ENCODE assay signal across 1 mouse cellular context in the genomic region with DNA sequence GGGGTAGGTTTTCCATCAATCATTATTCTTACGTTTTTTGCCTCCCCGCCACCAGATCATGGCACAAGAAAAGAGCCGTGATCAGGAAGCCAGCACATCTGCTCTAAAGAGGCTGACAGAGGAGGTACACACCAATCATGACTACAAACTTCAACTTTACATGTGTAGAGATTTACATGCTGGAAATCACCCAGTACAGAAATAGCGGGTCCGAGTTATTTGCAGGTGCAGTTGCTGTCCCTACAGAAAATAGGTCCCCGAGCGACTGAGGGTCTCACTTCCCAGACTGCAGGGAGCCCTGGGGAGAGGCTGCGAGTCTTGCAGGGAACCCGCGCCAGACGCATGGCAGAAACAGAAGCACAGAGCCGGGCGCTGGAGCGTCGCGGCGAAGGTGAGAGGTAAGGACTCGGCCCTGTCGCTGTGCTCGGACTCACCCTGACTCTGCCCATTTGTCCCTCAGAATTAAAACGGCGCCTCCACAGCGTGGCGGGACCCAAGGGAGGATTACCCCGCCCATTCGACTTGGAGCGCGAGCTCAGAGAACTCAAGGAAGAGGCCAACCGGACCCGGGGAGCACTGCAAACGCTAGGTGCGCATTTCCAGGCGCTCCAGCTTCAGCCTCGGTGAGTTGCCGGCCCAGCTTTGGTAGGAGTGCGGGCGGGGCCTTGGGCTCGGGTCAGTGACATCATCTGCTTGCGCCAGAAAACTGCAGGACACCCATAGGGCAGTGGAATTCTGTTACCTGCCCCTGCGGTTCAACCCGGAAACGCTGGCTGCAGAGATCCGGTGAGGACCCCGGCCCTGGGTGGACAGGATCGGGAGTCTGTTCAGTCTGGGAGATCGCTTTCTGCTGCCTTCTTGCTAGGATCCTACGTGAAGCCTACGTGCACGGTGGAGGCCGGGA.
TF ChIP-seq lines count a peak whose summit lies in the region.

No protein-coding gene starts in this region.

TF ChIP-seq in CH12.LX, 34 proteins besides CTCF, POLR2A, EP300 and RAD21:
- TF ChIP-seq MAFK (IDR thresholded peaks at IDR 0.05; ENCODE audit: insufficient replicate concordance, low read length) (0 out of 2 replicates have a peak, but pooled peaks have one; percentile 9), ETS1 (conservative IDR thresholded peaks at IDR 0.05; ENCODE audit: low read depth, low read length) (peak; percentile 32), PAX5 (IDR thresholded peaks at IDR 0.05; ENCODE audit: low read length) (no peak), MYC (IDR thresholded peaks at IDR 0.05; ENCODE audit: low read depth, low read length) (0 out of 2 replicates have a peak, but pooled peaks have one; percentile 23), KAT2A (IDR thresholded peaks at IDR 0.05; ENCODE audit: insufficient replicate concordance, low read length) (peak; percentile 79; the same call in 1 of the 2 replicates), RCOR1 (conservative IDR thresholded peaks at IDR 0.05; ENCODE audit: low read depth, low read length) (0 out of 2 replicates have a peak, but pooled peaks have one; percentile 36), MEF2A (IDR thresholded peaks at IDR 0.05; ENCODE audit: borderline replicate concordance, low read depth, low read length) (peak; percentile 94), ZKSCAN1 (IDR thresholded peaks at IDR 0.05; ENCODE audit: borderline replicate concordance, low read depth, low read length) (no peak), ZNF384 (IDR thresholded peaks at IDR 0.05; ENCODE audit: low read depth, low read length) (no peak), SIN3A (IDR thresholded peaks at IDR 0.05; ENCODE audit: low read length) (peak; percentile 96), MAX (IDR thresholded peaks at IDR 0.05; ENCODE audit: low read length) (peak; percentile 59), MXI1 (IDR thresholded peaks at IDR 0.05; ENCODE audit: low read depth, low read length) (peak; percentile 85), BHLHE40 (IDR thresholded peaks at IDR 0.05; ENCODE audit: low read depth, low read length) (peak; percentile 22), ELF1 (IDR thresholded peaks at IDR 0.05; ENCODE audit: low read depth, low read length) (peak; percentile 96), CHD1 (IDR thresholded peaks at IDR 0.05; ENCODE audit: low read depth, low read length) (peak; percentile 79; the same call in 1 of the 2 replicates), CHD2 (IDR thresholded peaks at IDR 0.05; ENCODE audit: low read length) (peak; percentile 26; the same call in 1 of the 2 replicates), TCF12 (IDR thresholded peaks at IDR 0.05; ENCODE audit: low read depth, low read length) (peak; percentile 71), HCFC1 (IDR thresholded peaks at IDR 0.05; ENCODE audit: low read depth, low read length) (peak; percentile 86), GABPA (IDR thresholded peaks at IDR 0.05; ENCODE audit: insufficient replicate concordance, low read depth, low read length) (peak; percentile 22; the same call in 1 of the 2 replicates), SMC3 (IDR thresholded peaks at IDR 0.05; ENCODE audit: low read depth, low read length) (no peak), ZMIZ1 (IDR thresholded peaks at IDR 0.05; ENCODE audit: low read depth, low read length) (peak; percentile 72), POLR2AphosphoS2 (IDR thresholded peaks at IDR 0.05; ENCODE audit: low read depth, low read length) (peak; percentile 82), JUND (conservative IDR thresholded peaks at IDR 0.05; ENCODE audit: low read depth, low read length) (0 out of 2 replicates have a peak, but pooled peaks have one; percentile 26), E2F4 (IDR thresholded peaks at IDR 0.05; ENCODE audit: insufficient replicate concordance, low read depth, low read length) (no peak), TBP (conservative IDR thresholded peaks at IDR 0.05; ENCODE audit: low read depth, low read length) (peak; percentile 67; the same call in 1 of the 2 replicates), NRF1 (IDR thresholded peaks at IDR 0.05; ENCODE audit: low read depth, low read length) (peak; percentile 50), IRF4 (IDR thresholded peaks at IDR 0.05; ENCODE audit: low read depth, low read length) (peak; percentile 44), USF2 (conservative IDR thresholded peaks at IDR 0.05; ENCODE audit: low read depth, low read length) (no peak), NELFE (IDR thresholded peaks at IDR 0.05; ENCODE audit: low read depth, low read length) (peak; percentile 84), USF1 (IDR thresholded peaks at IDR 0.05; ENCODE audit: low read depth, low read length) (no peak), ZC3H11A (IDR thresholded peaks at IDR 0.05; ENCODE audit: low read depth, low read length) (no peak), UBTF (IDR thresholded peaks at IDR 0.05; ENCODE audit: low read depth, low read length) (peak; percentile 66; the same call in 1 of the 2 replicates), MAZ (IDR thresholded peaks at IDR 0.05; ENCODE audit: low read depth, low read length) (peak; percentile 97)
